Mouse (Mus musculus) kidney, adult 2 months (tissue): Measurements from ENCODE around the gene Klk6. TPM values are rescaled to one million over a fixed set of nuclear protein-coding genes. Genes with fewer than 3 reads are reported as not detected.

Experiments used
- DNase-seq: peaks from one replicate; pipeline ENCODE4 v3.0.0; 2021
- H3K27ac ChIP-seq: fragments of 200-500 bp; 2 replicates; pipeline ENCODE4 v1.5.1; 2012; ENCODE audit warnings: low read depth, low read length, control low read depth, inconsistent platforms; ENCODE audit not compliant: insufficient read depth
- H3K27me3 ChIP-seq: fragments of 200-500 bp; replicated peaks from 2 replicates; pipeline ENCODE4 v1.6.1; 2012; ENCODE audit warnings: mild to moderate bottlenecking, moderate library complexity, low read length, inconsistent platforms; ENCODE audit not compliant: control insufficient read depth, insufficient read depth
- H3K36me3 ChIP-seq: fragments of 200-500 bp; 2 replicates; pipeline ENCODE4 v1.6.1; 2012; ENCODE audit warnings: mild to moderate bottlenecking, moderate library complexity, low read length, inconsistent platforms; ENCODE audit not compliant: control insufficient read depth, insufficient read depth
- H3K4me1 ChIP-seq: fragments of 200-500 bp; 2 replicates; pipeline ENCODE4 v1.6.1; 2011; ENCODE audit warnings: low read length; ENCODE audit not compliant: control insufficient read depth, insufficient read depth
- H3K4me3 ChIP-seq: fragments of 200-500 bp; 2 replicates; pipeline ENCODE4 v1.5.1; 2011; ENCODE audit warnings: mild to moderate bottlenecking, low read depth, low read length, control low read depth; ENCODE audit not compliant: insufficient read depth
- CTCF ChIP-seq: fragments of 200-500 bp; conservative IDR thresholded peaks from 2 replicates; pipeline ENCODE4 v1.5.1; 2011; ENCODE audit warnings: low read depth, mild to moderate bottlenecking, control low read depth, low read length, moderate library complexity, mixed read lengths; ENCODE audit not compliant: insufficient read depth, insufficient read length
- POLR2A ChIP-seq: fragments of 200-500 bp; IDR thresholded peaks from one replicate; pipeline ENCODE4 v1.6.1; 2011; ENCODE audit warnings: low read depth, low read length, control low read depth
- WGBS: fragments of 180-500 bp; shearing (Covaris S2); methylation state at CpG from one replicate; pipeline ENCODE4 v1.1.7; 2018; 5-methylcytosine and 5-hydroxymethylcytosine counted together
- polyA plus RNA-seq: library from polyadenylated mRNA; depleted of rRNA; stranded (reverse); fragments of >200 nt; gene quantifications from 2 replicates; pipeline ENCODE4 v1.2.3, GENCODE M21; 2012

The Klk6 gene
- polyA plus RNA-seq, 1 experiment = not detected

- TF ChIP-seq POLR2A (no peak), CTCF (no peak)
- H3K4me3 ChIP-seq = no peak within 1 kb of the TSS
- no peaks in the 10 kb centered on the region for H3K27me3 ChIP-seq
- WGBS = 48% methylated on average over 5 of the region's 5 CpGs
- H3K4me1 ChIP-seq = no peaks in the 10 kb centered on the region
- no peaks in the 10 kb centered on the region for H3K36me3 ChIP-seq
- no peak for DNase-seq
- H3K27ac ChIP-seq = no peak within 1 kb of the TSS
Observed at GRCm38 (mm10) chr7:43780746-43781145, 43.6 kb upstream of the Klk6 start, which contains the start of gene Klk10. Klk10 (plus strand) TSS chr7:43781035.

DNA sequence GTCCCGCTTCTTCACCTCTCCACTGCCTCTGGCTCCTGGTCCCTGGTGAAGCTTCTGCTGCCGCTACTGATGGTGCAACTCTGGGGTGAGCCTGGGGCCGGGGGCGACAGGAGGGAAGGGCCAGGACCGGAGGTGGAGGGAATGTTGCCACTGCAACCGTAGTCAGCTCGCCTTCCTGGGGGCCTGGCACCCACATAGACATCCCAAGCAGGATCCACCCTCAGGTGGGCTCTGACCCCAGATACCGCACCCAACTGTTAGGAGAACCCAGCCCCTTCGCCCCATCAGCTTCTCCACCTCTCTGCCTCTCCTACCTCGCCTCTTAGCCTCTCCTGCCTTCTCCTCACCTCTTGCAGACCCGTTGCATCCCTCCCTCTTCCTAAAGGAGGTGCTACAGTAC lies 42.8 kb upstream of the Klk6 start:
- TF ChIP-seq POLR2A (no peak), CTCF (no peak)
- 91% methylated on average over 11 of the region's 11 CpGs for WGBS
- no peak for DNase-seq
- H3K27ac ChIP-seq = no peak overlapping the region
- no peaks in the 10 kb centered on the region for H3K27me3 ChIP-seq
- H3K4me3 ChIP-seq = no peak overlapping the region
- no peaks in the 10 kb centered on the region for H3K4me1 ChIP-seq
- no peaks in the 10 kb centered on the region for H3K36me3 ChIP-seq

- DNase-seq = peak; percentile 76
- peak overlapping the region; percentile 2; the same call in 1 of the 2 replicates for H3K4me3 ChIP-seq
- H3K27me3 ChIP-seq = no peaks in the 10 kb centered on the region
- H3K27ac ChIP-seq = no peak overlapping the region
- H3K4me1 ChIP-seq = no peaks in the 10 kb centered on the region
- no peaks in the 10 kb centered on the region for H3K36me3 ChIP-seq
- no peak for TF ChIP-seq POLR2A
- peak; percentile 77 for TF ChIP-seq CTCF
- WGBS = 8% methylated on average over 36 of the region's 36 CpGs
Observed at GRCm38 (mm10) chr7:43782275-43783265, 41.7 kb upstream of the Klk6 start.

GRCm38 (mm10) chr7:43785286-43785685 lies 39.0 kb upstream of the Klk6 start:
- H3K4me1 ChIP-seq = no peaks in the 10 kb centered on the region
- no peak overlapping the region for H3K27ac ChIP-seq
- peak; percentile 39 for DNase-seq
- no peaks in the 10 kb centered on the region for H3K36me3 ChIP-seq
- 0 out of 2 replicates have a peak, but pooled peaks have one; percentile 30 for TF ChIP-seq CTCF
- TF ChIP-seq POLR2A = no peak
- H3K27me3 ChIP-seq = no peaks in the 10 kb centered on the region
- 87% methylated on average over 1 of the region's 1 CpGs for WGBS
- no peak overlapping the region for H3K4me3 ChIP-seq

DNA sequence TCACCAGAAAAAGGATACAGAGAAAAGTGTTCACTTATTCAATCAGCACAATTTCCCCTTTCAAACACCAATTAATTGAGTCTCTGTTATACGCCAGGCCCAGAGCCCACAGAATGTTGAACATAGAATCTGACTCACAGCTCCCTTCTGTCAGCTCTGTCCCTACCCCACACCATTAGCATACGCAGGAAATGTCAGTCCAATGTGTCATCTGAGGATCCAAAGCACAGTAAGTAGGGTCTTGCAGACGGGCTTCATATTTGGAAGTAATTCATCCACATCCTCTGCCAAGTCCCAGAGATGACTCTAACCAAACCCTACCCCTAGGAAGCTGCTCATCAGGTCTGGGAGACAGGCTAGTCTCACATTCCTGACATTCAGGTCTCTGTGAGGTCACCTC lies 36.2 kb upstream of the Klk6 start:
- TF ChIP-seq CTCF = no peak
- TF ChIP-seq POLR2A = no peak
- H3K4me3 ChIP-seq = no peak overlapping the region
- H3K27me3 ChIP-seq = no peaks in the 10 kb centered on the region
- no peak overlapping the region for H3K27ac ChIP-seq
- no peak for DNase-seq
- no peaks in the 10 kb centered on the region for H3K36me3 ChIP-seq
- no peaks in the 10 kb centered on the region for H3K4me1 ChIP-seq
- 78% methylated on average over 3 of the region's 3 CpGs for WGBS

GRCm38 (mm10) chr7:43789295-43789694 lies 35.0 kb upstream of the Klk6 start:
- no peak for DNase-seq
- 64% methylated on average over 2 of the region's 2 CpGs for WGBS
- no peaks in the 10 kb centered on the region; the same call in 1 of the 2 replicates for H3K27me3 ChIP-seq
- no peak overlapping the region for H3K4me3 ChIP-seq
- H3K36me3 ChIP-seq = no peaks in the 10 kb centered on the region
- TF ChIP-seq POLR2A = no peak
- no peak for TF ChIP-seq CTCF
- H3K27ac ChIP-seq = no peak overlapping the region
- H3K4me1 ChIP-seq = no peaks in the 10 kb centered on the region

GRCm38 (mm10) chr7:43791591-43791990 lies 32.7 kb upstream of the Klk6 start, which contains the start of gene Klk9:
Klk9 (plus strand) TSS chr7:43791891.
- Histone ChIP-seq H3K36me3 (no peaks in the 10 kb centered on the region), H3K4me1 (no peaks in the 10 kb centered on the region), H3K27ac (no peak within 1 kb of the TSS), H3K4me3 (no peak within 1 kb of the TSS), H3K27me3 (no peaks in the 10 kb centered on the region; the same call in 1 of the 2 replicates)
- DNase-seq = no peak
- 76% methylated on average over 7 of the region's 7 CpGs for WGBS
- TF ChIP-seq CTCF (no peak), POLR2A (no peak)
